Mouse (Mus musculus): ENCODE data around the gene Rprd2.

DNA sequence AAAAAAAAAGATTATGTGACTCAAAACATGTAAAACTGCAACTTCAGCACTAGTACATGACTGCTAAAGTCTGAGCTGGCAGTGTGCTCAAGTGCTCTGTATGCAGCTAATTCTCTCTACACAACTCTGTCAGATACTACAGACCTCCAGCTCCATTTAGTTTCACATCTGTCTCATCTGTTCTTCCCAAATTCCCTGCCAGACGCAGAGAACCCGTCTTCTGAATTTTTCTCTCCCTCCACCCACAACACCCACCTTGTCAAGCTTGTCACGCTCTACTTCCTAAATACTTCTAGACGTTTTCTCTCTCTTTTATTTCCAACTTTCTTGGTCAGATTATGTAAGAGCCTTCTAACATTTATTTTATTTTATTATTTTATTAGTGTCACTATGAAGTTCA, 19.9 kb downstream of the Rprd2 start:
- TF ChIP-seq CTCF (IDR thresholded peaks at IDR 0.05; ENCODE audit: extremely low read depth, insufficient read depth, low read length): no peak
- no peak for TF ChIP-seq POLR2A (IDR thresholded peaks at IDR 0.05; ENCODE audit: extremely low read depth, insufficient read depth, low read length)
